8 mouse cellular contexts compared by ENCODE assay signal in the genomic region with DNA sequence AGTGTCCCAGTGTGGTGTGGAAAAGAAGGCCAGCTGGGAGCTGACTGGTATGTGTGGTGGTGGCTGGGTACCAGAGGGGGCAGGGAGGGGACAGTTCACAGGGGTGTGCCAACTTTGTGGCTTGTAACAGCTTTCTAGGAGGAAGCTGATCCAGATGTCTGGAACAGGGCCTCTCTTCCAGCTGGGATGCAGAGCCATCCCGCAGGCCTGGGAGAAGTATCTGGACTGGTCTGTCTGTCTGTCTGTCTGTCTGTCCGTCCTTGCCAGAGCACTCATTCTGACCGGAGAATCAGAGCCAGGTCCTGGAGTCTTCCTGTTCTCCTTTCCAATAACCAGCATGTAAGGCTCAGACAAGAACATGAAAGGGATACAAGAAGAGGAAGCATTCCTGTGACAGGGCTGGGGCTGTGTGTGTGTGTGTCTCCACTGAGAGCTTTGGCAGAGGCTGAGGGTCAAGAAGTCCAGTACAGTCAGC. TPM values are rescaled to one million over a fixed set of nuclear protein-coding genes. Genes with fewer than 3 reads are reported as not detected.
A peak's percentile ranks its signal among the peaks of the same experiment; 100 is the strongest.
DNase-seq lines count a peak whose midpoint lies in the region; ATAC-seq and TF ChIP-seq lines count a peak whose summit lies in the region.
"Had no signal": no experiment of that assay in that cellular context is flagged by ENCODE, and none has a peak within 500 bp of the region (broad histone marks: within the 10 kb centered on the region; RNA-seq: fewer than 3 reads in every experiment).

No protein-coding gene starts in this region.

- intact Hi-C loops in left cerebral cortex, adult 2 months (cut with DNase I), result no loop called here

- H3K4me1 ChIP-seq in embryonic facial prominence, embryonic 14.5 days (ENCODE audit: control insufficient read depth, insufficient read depth, low read length), result peaks cover 12% of the 10 kb centered on the region
- peaks cover 4% of the 10 kb centered on the region; the same call in 1 of the 2 replicates for H3K4me1 ChIP-seq in heart, postnatal 0 days (ENCODE audit: control insufficient read depth, insufficient read depth)
- peaks cover 7% of the 10 kb centered on the region; the same call in 1 of the 2 replicates for H3K4me1 ChIP-seq in stomach, embryonic 16.5 days (ENCODE audit: control insufficient read depth, insufficient read depth, low read length)
- no peaks in the 10 kb centered on the region; the same call in 1 of the 2 replicates for H3K4me1 ChIP-seq in midbrain, embryonic 16.5 days (ENCODE audit: control insufficient read depth, insufficient read depth, low read length)
- H3K4me1 ChIP-seq in hindbrain, embryonic 10.5 days (replicated peaks), result peaks cover 10% of the 10 kb centered on the region

- H3K4me2 ChIP-seq in embryonic facial prominence, embryonic 14.5 days (ENCODE audit: low read depth, low read length), result no peak overlapping the region
- no peak overlapping the region for H3K4me2 ChIP-seq in heart, postnatal 0 days (ENCODE audit: low read depth, low read length)
- H3K4me2 ChIP-seq in stomach, embryonic 16.5 days (ENCODE audit: low read depth, low read length), result no peak overlapping the region
- no peak overlapping the region for H3K4me2 ChIP-seq in midbrain, embryonic 16.5 days (ENCODE audit: low read length)

- WGBS in embryonic facial prominence, embryonic 14.5 days, result 56% methylated on average over 3 of the region's 3 CpGs
- WGBS in heart, postnatal 0 days, result 51% methylated on average over 3 of the region's 3 CpGs
- 57% methylated on average over 3 of the region's 3 CpGs for WGBS in stomach, embryonic 16.5 days
- WGBS in midbrain, embryonic 16.5 days, result 92% methylated on average over 3 of the region's 3 CpGs
- 92% methylated on average over 3 of the region's 3 CpGs for WGBS in hindbrain, embryonic 10.5 days

- no peak overlapping the region for H3K4me3 ChIP-seq in left cerebral cortex, adult 2 months
- H3K4me3 ChIP-seq in embryonic facial prominence, embryonic 14.5 days (ENCODE audit: low read depth, low read length), result no peak overlapping the region
- no peak overlapping the region for H3K4me3 ChIP-seq in heart, postnatal 0 days (ENCODE audit: low read depth, low read length)
- H3K4me3 ChIP-seq in stomach, embryonic 16.5 days (replicated peaks; ENCODE audit: low read length), result no peak overlapping the region
- H3K4me3 ChIP-seq in midbrain, embryonic 16.5 days (ENCODE audit: low read depth, low read length), result no peak overlapping the region
- H3K4me3 ChIP-seq in hindbrain, embryonic 10.5 days, result no peak overlapping the region

- DNase-seq in left cerebral cortex, adult 2 months (ENCODE audit: extremely low spot score in 1 of 2, low spot score in 2 of 2), result no peak
- no peak for DNase-seq in left cerebral cortex, adult 8-10 months (ENCODE audit: low spot score in 2 of 2)
- DNase-seq in embryonic facial prominence, embryonic 14.5 days (ENCODE audit: low spot score), result peak; percentile 59
- peak; percentile 29 for DNase-seq in heart, postnatal 0 days (ENCODE audit: low spot score)
- no peak for DNase-seq in hindbrain, embryonic 10.5 days (ENCODE audit: low spot score)
- DNase-seq: right cerebral cortex, postnatal 14 days had no signal

- peak overlapping the region; percentile 75 for H3K27ac ChIP-seq in left cerebral cortex, adult 2 months
- H3K27ac ChIP-seq in embryonic facial prominence, embryonic 14.5 days (replicated peaks; ENCODE audit: low read depth, low read length), result no peak overlapping the region; the same call in 1 of the 2 replicates
- 0 out of 2 replicates have a peak overlapping the region, but pooled peaks have one; percentile 20 for H3K27ac ChIP-seq in heart, postnatal 0 days (ENCODE audit: low read depth)
- no peak overlapping the region for H3K27ac ChIP-seq in stomach, embryonic 16.5 days (ENCODE audit: low read length)
- no peak overlapping the region for H3K27ac ChIP-seq in midbrain, embryonic 16.5 days (ENCODE audit: low read length)
- H3K27ac ChIP-seq in hindbrain, embryonic 10.5 days, result no peak overlapping the region

- TF ChIP-seq CTCF in left cerebral cortex, adult 2 months (IDR thresholded peaks at IDR 0.05), result no peak
- TF ChIP-seq CTCF in heart, postnatal 0 days (IDR thresholded peaks at IDR 0.05; ENCODE audit: low read depth), result no peak

- H3K9me3 ChIP-seq in embryonic facial prominence, embryonic 14.5 days (ENCODE audit: control insufficient read depth, low read length), result no peaks in the 10 kb centered on the region
- H3K9me3 ChIP-seq in heart, postnatal 0 days (replicated peaks; ENCODE audit: control insufficient read depth, low read length), result no peaks in the 10 kb centered on the region
- H3K9me3 ChIP-seq in stomach, embryonic 16.5 days (replicated peaks; ENCODE audit: control insufficient read depth, low read length), result no peaks in the 10 kb centered on the region
- H3K9me3 ChIP-seq in midbrain, embryonic 16.5 days (replicated peaks; ENCODE audit: control insufficient read depth, low read length, poor library complexity, severe bottlenecking), result no peaks in the 10 kb centered on the region
- H3K9me3 ChIP-seq in hindbrain, embryonic 10.5 days, result no peaks in the 10 kb centered on the region

- ATAC-seq in embryonic facial prominence, embryonic 14.5 days (ENCODE audit: low read depth), result peak; percentile 30; the same call in 1 of the 2 replicates
- peak; percentile 43; the same call in 1 of the 2 replicates for ATAC-seq in heart, postnatal 0 days (ENCODE audit: insufficient read depth, low read depth)
- ATAC-seq in stomach, embryonic 16.5 days (ENCODE audit: insufficient read depth, low FRiP score), result no peak
- no peak for ATAC-seq in midbrain, embryonic 16.5 days

- H3K27me3 ChIP-seq in embryonic facial prominence, embryonic 14.5 days (replicated peaks; ENCODE audit: control insufficient read depth, insufficient read depth, low read length), result no peaks in the 10 kb centered on the region
- no peaks in the 10 kb centered on the region for H3K27me3 ChIP-seq in heart, postnatal 0 days (ENCODE audit: control insufficient read depth, insufficient read depth, low read length)
- no peaks in the 10 kb centered on the region for H3K27me3 ChIP-seq in stomach, embryonic 16.5 days (ENCODE audit: control insufficient read depth, insufficient read depth, low read length)
- no peaks in the 10 kb centered on the region for H3K27me3 ChIP-seq in midbrain, embryonic 16.5 days (ENCODE audit: control insufficient read depth, insufficient read depth, low read depth, low read length)
- no peaks in the 10 kb centered on the region for H3K27me3 ChIP-seq in hindbrain, embryonic 10.5 days (ENCODE audit: insufficient read depth, poor library complexity, severe bottlenecking)

- no peak for TF ChIP-seq EP300 in heart, postnatal 0 days (IDR thresholded peaks at IDR 0.05; ENCODE audit: low read depth)

- no peak overlapping the region for H3K9ac ChIP-seq in embryonic facial prominence, embryonic 14.5 days (ENCODE audit: low read depth, low read length)
- H3K9ac ChIP-seq in heart, postnatal 0 days (replicated peaks; ENCODE audit: low read depth, low read length), result no peak overlapping the region
- H3K9ac ChIP-seq in stomach, embryonic 16.5 days (ENCODE audit: low read length), result 0 out of 2 replicates have a peak overlapping the region, but pooled peaks have one; percentile 11
- no peak overlapping the region for H3K9ac ChIP-seq in midbrain, embryonic 16.5 days (ENCODE audit: low read depth, low read length)

- peaks cover 15% of the 10 kb centered on the region for H3K36me3 ChIP-seq in embryonic facial prominence, embryonic 14.5 days (ENCODE audit: control insufficient read depth, insufficient read depth, low read length)
- H3K36me3 ChIP-seq in heart, postnatal 0 days (replicated peaks; ENCODE audit: control insufficient read depth, insufficient read depth, low read length), result peaks cover 6% of the 10 kb centered on the region; the same call in 1 of the 2 replicates
- no peaks in the 10 kb centered on the region for H3K36me3 ChIP-seq in stomach, embryonic 16.5 days (ENCODE audit: control insufficient read depth, insufficient read depth, low read length)
- no peaks in the 10 kb centered on the region for H3K36me3 ChIP-seq in midbrain, embryonic 16.5 days (ENCODE audit: control insufficient read depth, insufficient read depth, low read length)
- peaks cover 18% of the 10 kb centered on the region for H3K36me3 ChIP-seq in hindbrain, embryonic 10.5 days

RNA-seq across cellular contexts. Expression of gene Gtf2i, which starts 38.0 kb away (rescaled TPM):
- 100 to 1,000 TPM; 219 to 221 TPM for total RNA-seq in left cerebral cortex, adult 2 months (2021)
- total RNA-seq in left cerebral cortex, adult 8-10 months (2022), result 100 to 1,000 TPM; 193 to 217 (median 197) TPM
- 141 and 168 TPM in 2 replicates for polyA plus RNA-seq in embryonic facial prominence, embryonic 14.5 days (2014; fragmentation: Nextera tagmentation; extraction: Ambion mirVana)
- total RNA-seq in heart, postnatal 0 days (2014; rRNA removed; ENCODE audit: low replicate concordance), result 84.8 and 97.1 TPM in 2 replicates
- polyA plus RNA-seq in heart, postnatal 0 days (2015; fragmentation: Nextera tagmentation; extraction: Ambion mirVana), result 81.9 and 82.3 TPM in 2 replicates
- 138 and 141 TPM in 2 replicates for polyA plus RNA-seq in stomach, embryonic 16.5 days (2015; fragmentation: Nextera tagmentation; extraction: Ambion mirVana)
- 133 and 164 TPM in 2 replicates for polyA plus RNA-seq in midbrain, embryonic 16.5 days (2015; fragmentation: Nextera tagmentation; extraction: Ambion mirVana)
- 180 and 189 TPM in 2 replicates for polyA plus RNA-seq in hindbrain, embryonic 10.5 days (2016; fragmentation: Nextera tagmentation; extraction: Ambion mirVana)

Comparison
In these comparisons a context has a peak if more than half of its experiments do, and no peak if none do; other contexts are left out.
1. DNase-seq: peak in embryonic facial prominence, embryonic 14.5 days (single experiment) and heart, postnatal 0 days (single experiment); none in left cerebral cortex, adult 2 months (0 of 2), left cerebral cortex, adult 8-10 months (0 of 2) and hindbrain, embryonic 10.5 days (single experiment).
2. H3K27ac ChIP-seq: peak in left cerebral cortex, adult 2 months (single experiment) and heart, postnatal 0 days (single experiment); none in embryonic facial prominence, embryonic 14.5 days (single experiment), stomach, embryonic 16.5 days (single experiment), midbrain, embryonic 16.5 days (single experiment) and hindbrain, embryonic 10.5 days (single experiment).
3. ATAC-seq: peak in embryonic facial prominence, embryonic 14.5 days (single experiment) and heart, postnatal 0 days (single experiment); none in stomach, embryonic 16.5 days (single experiment) and midbrain, embryonic 16.5 days (single experiment).